Mouse (Mus musculus): ENCODE data around the gene Taf11. TPM values are rescaled to one million over a fixed set of nuclear protein-coding genes. Genes with fewer than 3 reads are reported as not detected.

Taf11 gene
- polyA plus RNA-seq (2015; fragmentation: Nextera tagmentation; extraction: Ambion mirVana): 59.0 and 60.9 TPM in 2 replicates

DNA sequence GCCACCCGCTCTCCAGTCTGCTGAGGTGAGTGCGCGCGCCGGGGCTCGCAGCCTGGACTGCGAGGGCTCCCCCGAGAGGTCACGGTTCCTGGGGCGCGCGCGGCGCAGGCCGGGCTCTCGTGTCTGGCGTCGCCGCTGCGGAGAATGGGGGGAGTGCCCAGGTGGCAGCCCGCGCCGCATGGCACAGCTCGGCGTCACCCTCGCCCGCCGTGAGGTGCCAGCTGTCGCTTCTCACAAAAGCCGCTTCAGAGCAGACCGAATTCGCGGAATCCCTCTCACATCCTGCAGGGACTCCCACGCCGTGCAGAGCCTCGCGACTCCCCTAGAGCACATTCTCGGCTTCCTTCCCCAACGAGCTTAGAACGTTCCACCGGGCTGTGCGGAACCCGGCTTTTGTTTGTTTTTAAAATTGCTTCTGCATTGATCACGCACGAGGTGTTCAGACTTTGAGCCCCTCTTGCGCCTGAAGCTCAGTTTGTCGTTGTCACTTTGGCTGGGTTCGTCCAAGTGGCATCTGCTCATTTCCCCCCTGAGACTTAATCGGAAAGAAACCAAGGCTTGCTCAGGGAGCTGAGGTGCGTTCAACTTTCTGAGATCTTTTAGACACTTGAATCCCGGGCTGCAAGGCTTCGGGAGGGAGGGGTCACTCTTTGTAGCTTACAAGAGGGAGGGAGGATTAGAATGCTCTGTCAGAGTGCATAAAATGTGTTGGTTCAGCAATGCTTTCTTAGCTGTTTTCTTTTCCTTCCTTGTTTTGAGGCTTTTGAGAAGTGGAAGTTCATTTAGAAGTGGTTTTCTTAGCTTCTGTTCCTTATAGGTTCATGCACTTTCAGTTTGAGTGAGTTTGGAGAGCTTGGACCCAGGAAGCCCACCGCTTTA is at the start of gene Taf11:
Gene Taf11 (minus strand): TSS at position 223 of the 879 bp plus-strand sequence.
- 2% methylated on average over 53 of the region's 53 CpGs for WGBS
- H3K27ac ChIP-seq: peak within 1 kb of the TSS; percentile 93
- 0 out of 2 replicates have a peak, but pooled peaks have one; percentile 11 for ATAC-seq (ENCODE audit: insufficient number of reproducible peaks, low FRiP score, low TSS enrichment, low read depth)

DNA sequence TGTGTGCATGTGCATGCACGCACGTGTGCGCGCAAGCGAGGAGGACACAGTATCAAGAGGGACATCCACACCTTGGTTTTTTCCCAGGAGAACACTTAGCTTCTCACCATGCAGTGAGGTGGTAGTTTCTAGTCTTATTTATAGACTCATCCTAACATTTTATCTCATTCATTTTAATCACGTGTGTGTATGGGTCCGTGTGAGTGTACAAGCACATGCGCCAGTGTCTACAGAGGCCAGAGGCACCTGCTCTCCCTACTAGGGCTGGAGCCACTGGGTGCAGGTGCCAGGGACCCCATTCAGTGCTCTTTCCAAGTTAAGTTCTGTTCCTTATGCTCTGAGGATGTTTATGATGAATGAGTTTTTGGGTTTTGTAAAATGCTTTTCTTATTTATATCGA is 48.0 kb upstream of the Taf11 start:
- no peaks in the 10 kb centered on the region for H3K36me3 ChIP-seq
- no peaks in the 10 kb centered on the region for H3K9me3 ChIP-seq
- H3K4me3 ChIP-seq: no peak overlapping the region
- H3K27me3 ChIP-seq: no peaks in the 10 kb centered on the region
- H3K9ac ChIP-seq: no peak overlapping the region
- no peak overlapping the region for H3K27ac ChIP-seq
- peaks cover 24% of the 10 kb centered on the region for H3K4me1 ChIP-seq
- ATAC-seq (ENCODE audit: insufficient number of reproducible peaks, low FRiP score, low TSS enrichment, low read depth): no peak
- WGBS: 91% methylated on average over 9 of the region's 9 CpGs
- no peak overlapping the region for H3K4me2 ChIP-seq

More for the DNA sequence above, at the start of gene Taf11:
- Histone ChIP-seq H3K4me1 (peaks cover 28% of the 10 kb centered on the region), H3K36me3 (peaks cover 12% of the 10 kb centered on the region; the same call in 1 of the 2 replicates), H3K27me3 (no peaks in the 10 kb centered on the region), H3K4me3 (peak within 1 kb of the TSS; percentile 97), H3K4me2 (peak within 1 kb of the TSS; percentile 81), H3K9ac (peak within 1 kb of the TSS; percentile 85), H3K9me3 (no peaks in the 10 kb centered on the region)

DNA sequence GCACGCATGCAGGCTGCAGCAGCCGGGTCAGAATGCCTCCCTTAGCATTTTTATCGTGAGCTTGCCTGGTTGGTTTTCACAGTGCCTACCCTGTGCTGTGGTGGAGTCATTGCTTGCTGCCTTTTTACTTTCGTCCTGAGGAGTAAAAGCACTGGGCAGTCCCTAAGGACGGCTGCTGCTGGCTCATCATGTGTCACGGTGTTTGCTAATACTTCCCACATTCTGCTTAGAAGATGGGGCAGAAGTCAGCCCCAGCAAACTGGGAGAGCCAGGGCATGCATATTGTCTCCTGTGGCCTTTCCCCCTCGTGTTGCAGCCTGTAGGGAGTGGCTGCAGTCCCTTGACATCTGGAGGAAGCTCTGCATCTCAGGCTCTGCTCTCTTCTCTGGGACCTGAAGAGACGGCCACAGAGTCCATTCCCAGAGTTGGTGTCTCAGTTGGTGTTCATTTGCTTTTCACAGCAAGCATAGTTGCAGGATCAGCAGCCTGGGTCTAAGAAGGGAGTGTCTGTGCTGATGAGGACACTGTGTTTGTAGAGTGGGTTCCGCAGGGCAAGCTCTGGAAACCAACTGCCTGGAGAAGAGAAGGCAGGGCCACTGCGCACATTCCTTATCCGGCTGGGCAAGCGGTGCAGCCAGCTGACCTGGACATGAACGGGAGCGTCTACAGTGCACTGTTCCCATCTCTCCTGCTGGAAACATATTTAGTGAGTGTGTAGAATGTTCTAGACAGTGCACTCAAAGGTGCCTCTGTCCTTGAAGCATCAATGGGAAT is 45.2 kb upstream of the Taf11 start:
- no peak for ATAC-seq (ENCODE audit: insufficient number of reproducible peaks, low FRiP score, low TSS enrichment, low read depth)
- no peak overlapping the region for H3K4me3 ChIP-seq
- WGBS: 54% methylated on average over 14 of the region's 14 CpGs

DNA sequence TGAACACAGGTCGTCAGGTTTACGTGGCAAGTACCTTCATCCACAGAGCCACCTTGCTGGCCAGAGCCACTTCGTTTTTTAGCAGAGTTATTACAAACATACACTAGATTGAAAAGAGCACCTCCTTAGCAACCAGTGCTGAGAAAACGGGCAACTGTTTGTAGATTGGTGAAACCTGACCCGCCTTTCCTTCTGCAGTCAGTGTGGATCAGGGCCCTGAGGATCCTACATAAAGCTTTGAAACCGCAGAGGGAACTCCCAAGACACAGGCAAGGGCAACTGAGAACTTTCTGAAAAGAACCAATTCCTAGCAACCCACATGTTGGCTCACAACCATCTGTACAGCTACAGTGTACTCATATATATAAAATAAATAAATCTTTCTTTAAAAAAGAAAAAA is 43.5 kb upstream of the Taf11 start:
- no peak overlapping the region for H3K27ac ChIP-seq
- 44% methylated on average over 6 of the region's 6 CpGs for WGBS

More for the DNA sequence above, 45.2 kb upstream of the Taf11 start:
- H3K9ac ChIP-seq: no peak overlapping the region
- H3K27ac ChIP-seq: no peak overlapping the region
- no peak overlapping the region for H3K4me2 ChIP-seq
- H3K9me3 ChIP-seq: no peaks in the 10 kb centered on the region
- peaks cover 8% of the 10 kb centered on the region for H3K4me1 ChIP-seq
- no peaks in the 10 kb centered on the region for H3K36me3 ChIP-seq
- H3K27me3 ChIP-seq: no peaks in the 10 kb centered on the region

DNA sequence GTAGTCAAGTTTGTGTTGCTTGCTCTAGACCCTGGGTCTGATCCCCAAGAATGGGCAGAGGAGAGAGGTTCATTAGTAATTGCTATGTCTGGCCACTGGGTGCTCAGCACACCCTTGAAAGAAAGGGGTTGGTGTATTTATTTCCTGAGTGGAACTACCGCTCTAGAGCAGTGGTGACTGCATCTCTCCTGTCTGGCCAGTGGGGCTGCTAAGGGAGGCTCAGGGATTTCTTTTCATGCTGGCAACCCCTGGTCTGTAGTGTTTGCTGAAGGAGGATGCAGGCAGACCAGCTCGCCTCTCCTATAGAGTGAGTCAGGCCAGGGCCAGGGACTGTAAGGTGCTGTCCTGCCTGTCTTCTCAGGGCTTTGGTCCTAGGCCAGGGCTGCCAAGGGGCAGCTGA is 37.5 kb upstream of the Taf11 start:
- H3K4me3 ChIP-seq: no peak overlapping the region
- ATAC-seq (ENCODE audit: insufficient number of reproducible peaks, low FRiP score, low TSS enrichment, low read depth): no peak; the same call in 1 of the 2 replicates
- peak overlapping the region; percentile 90; the same call in 1 of the 2 replicates for H3K27ac ChIP-seq
- H3K27me3 ChIP-seq: no peaks in the 10 kb centered on the region
- no peaks in the 10 kb centered on the region for H3K9me3 ChIP-seq
- WGBS: 62% methylated on average over 2 of the region's 2 CpGs
- no peak overlapping the region for H3K4me2 ChIP-seq
- H3K4me1 ChIP-seq: peaks cover 28% of the 10 kb centered on the region
- H3K36me3 ChIP-seq: no peaks in the 10 kb centered on the region
- H3K9ac ChIP-seq: no peak overlapping the region

More for the DNA sequence above, 43.5 kb upstream of the Taf11 start:
- peaks cover 8% of the 10 kb centered on the region; the same call in 1 of the 2 replicates for H3K4me1 ChIP-seq
- no peak overlapping the region for H3K4me3 ChIP-seq
- ATAC-seq (ENCODE audit: insufficient number of reproducible peaks, low FRiP score, low TSS enrichment, low read depth): no peak
- no peaks in the 10 kb centered on the region for H3K36me3 ChIP-seq
- no peaks in the 10 kb centered on the region for H3K9me3 ChIP-seq
- no peak overlapping the region for H3K4me2 ChIP-seq
- no peaks in the 10 kb centered on the region for H3K27me3 ChIP-seq
- no peak overlapping the region for H3K9ac ChIP-seq

DNA sequence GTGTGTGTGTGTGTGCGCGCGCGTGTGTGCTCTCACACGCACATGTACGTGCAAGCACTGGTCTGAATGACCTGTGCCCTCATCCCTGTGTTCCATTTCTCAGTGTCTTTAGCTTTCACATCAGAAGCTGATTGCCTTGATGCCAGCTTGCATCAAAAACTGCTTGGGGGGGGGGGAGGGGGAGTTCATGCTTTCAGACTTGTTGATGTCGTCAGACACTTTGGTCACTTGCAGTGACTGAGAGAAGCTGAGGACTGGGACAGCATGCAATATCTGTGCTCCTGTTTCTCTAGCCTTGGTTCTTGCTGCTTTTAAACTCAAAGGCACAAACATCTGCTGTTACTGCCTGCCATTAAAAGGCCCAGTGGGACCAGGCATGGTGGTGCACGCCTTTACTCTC is 36.7 kb upstream of the Taf11 start:
- H3K36me3 ChIP-seq: no peaks in the 10 kb centered on the region
- H3K9me3 ChIP-seq: no peaks in the 10 kb centered on the region
- H3K27me3 ChIP-seq: no peaks in the 10 kb centered on the region
- H3K27ac ChIP-seq: peak overlapping the region; percentile 90
- H3K4me3 ChIP-seq: no peak overlapping the region
- no peak for ATAC-seq (ENCODE audit: insufficient number of reproducible peaks, low FRiP score, low TSS enrichment, low read depth)
- no peak overlapping the region for H3K9ac ChIP-seq
- H3K4me1 ChIP-seq: peaks cover 34% of the 10 kb centered on the region
- 75% methylated on average over 8 of the region's 8 CpGs for WGBS
- no peak overlapping the region for H3K4me2 ChIP-seq

DNA sequence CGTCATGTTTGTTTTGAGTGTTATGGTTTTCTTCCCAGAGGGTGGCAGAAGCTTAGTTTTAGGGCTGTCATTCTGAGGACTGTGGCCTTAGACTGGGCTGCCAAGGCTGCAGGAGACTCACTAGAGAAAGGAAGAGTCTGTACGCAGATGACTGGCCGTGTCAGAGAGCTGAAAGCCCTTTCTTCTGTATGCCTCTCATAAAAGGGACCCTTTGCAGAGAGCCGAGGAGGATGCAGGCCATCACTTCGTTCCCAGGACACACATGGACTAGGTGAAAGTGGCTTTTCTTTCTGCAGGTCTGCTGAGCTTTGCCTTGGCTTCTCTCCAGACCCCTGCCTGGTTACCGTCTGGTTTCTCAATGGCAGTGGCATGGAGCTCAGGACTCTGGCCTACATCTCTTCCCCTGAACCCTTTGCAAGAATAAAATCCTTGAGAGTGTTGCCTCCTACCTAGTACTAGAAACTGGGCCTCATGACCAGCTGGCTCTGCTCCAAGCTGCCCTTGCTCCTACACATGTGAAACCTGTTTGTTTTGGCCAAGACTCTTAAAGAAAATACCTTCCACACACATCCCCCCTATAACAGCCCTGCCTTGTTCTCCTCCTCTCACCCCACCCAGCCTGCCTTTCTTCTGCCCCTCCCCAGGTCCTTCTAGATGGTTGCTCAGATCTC is 36.0 kb upstream of the Taf11 start:
- H3K27ac ChIP-seq: peak overlapping the region; percentile 90
- no peak overlapping the region for H3K4me2 ChIP-seq
- no peaks in the 10 kb centered on the region for H3K36me3 ChIP-seq
- no peaks in the 10 kb centered on the region for H3K9me3 ChIP-seq
- H3K27me3 ChIP-seq: no peaks in the 10 kb centered on the region
- no peak overlapping the region for H3K4me3 ChIP-seq
- 27% methylated on average over 6 of the region's 6 CpGs for WGBS
- H3K4me1 ChIP-seq: peaks cover 41% of the 10 kb centered on the region
- no peak overlapping the region for H3K9ac ChIP-seq
- peak; percentile 75 for ATAC-seq (ENCODE audit: insufficient number of reproducible peaks, low FRiP score, low TSS enrichment, low read depth)

DNA sequence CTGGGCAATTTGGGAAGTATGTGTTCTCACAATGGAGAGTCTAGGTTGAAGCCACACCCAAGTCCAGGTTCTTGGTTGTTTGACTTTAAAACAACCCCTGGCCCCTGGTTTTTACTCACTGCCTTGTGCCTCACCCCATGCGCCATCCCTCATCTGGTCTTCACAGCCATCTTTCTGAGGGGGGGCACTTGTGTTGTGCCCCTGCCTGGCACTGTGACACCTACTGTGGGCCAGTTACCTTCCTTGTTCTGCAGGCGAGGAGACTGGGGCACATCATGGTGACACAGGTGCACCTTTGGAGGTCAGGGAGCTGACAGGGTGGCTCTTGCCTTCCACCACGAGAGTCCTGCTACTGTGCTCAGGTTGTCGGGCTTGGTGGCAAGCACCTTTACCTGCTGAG is 32.5 kb upstream of the Taf11 start:
- H3K4me2 ChIP-seq: no peak overlapping the region
- no peak overlapping the region for H3K4me3 ChIP-seq
- no peaks in the 10 kb centered on the region for H3K36me3 ChIP-seq
- H3K27me3 ChIP-seq: no peaks in the 10 kb centered on the region
- ATAC-seq (ENCODE audit: insufficient number of reproducible peaks, low FRiP score, low TSS enrichment, low read depth): no peak
- H3K27ac ChIP-seq: 0 out of 2 replicates have a peak overlapping the region, but pooled peaks have one; percentile 27
- 79% methylated on average over 4 of the region's 4 CpGs for WGBS
- H3K9me3 ChIP-seq: no peaks in the 10 kb centered on the region
- H3K4me1 ChIP-seq: peaks cover 69% of the 10 kb centered on the region
- no peak overlapping the region for H3K9ac ChIP-seq

DNA sequence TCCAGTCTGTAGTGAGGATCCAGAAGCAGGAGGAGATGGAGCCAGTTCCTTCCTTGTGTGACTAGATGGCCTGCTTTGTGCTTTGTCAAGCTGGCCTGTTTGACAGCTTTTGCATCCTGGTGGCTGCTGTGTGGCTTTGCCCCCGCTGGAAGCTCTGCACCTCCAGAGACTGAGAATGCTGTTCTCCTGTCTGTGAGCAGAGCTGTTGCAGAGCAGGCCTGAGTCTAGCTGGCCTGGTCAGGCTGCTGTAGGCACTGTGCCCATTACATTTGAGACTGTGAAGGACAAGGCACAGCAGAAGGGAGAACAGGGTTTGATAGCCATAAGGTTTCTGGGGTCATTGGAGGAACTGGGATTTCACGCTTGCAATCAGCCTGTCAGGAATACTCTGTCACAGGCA is 32.1 kb upstream of the Taf11 start:
- WGBS: 67% methylated on average over 2 of the region's 2 CpGs
- ATAC-seq (ENCODE audit: insufficient number of reproducible peaks, low FRiP score, low TSS enrichment, low read depth): no peak
- Histone ChIP-seq H3K27ac (0 out of 2 replicates have a peak overlapping the region, but pooled peaks have one; percentile 27), H3K4me1 (peaks cover 69% of the 10 kb centered on the region), H3K4me3 (no peak overlapping the region), H3K9ac (no peak overlapping the region), H3K4me2 (no peak overlapping the region), H3K36me3 (no peaks in the 10 kb centered on the region), H3K9me3 (no peaks in the 10 kb centered on the region), H3K27me3 (no peaks in the 10 kb centered on the region)

DNA sequence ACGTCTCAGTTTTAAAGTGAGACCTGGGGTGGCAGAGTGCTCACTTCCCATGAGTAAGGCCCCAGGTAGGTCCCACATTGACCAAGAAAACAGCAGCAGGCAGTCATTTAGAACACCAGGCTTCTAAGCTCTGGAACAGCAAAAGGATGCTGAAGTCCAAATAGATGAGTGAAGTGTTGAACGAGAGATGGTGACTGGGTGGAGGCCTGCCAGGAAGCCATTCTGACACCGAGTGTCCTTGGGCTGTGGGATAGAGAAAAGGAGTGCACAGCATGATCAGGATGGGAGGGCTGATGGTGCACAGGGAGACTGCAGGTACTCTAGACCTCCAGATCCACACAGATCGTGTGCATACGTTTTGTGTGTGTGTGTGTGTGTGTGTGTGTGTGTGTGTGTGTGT is 31.5 kb upstream of the Taf11 start:
- peak overlapping the region; percentile 54; the same call in 1 of the 2 replicates for H3K27ac ChIP-seq

DNA sequence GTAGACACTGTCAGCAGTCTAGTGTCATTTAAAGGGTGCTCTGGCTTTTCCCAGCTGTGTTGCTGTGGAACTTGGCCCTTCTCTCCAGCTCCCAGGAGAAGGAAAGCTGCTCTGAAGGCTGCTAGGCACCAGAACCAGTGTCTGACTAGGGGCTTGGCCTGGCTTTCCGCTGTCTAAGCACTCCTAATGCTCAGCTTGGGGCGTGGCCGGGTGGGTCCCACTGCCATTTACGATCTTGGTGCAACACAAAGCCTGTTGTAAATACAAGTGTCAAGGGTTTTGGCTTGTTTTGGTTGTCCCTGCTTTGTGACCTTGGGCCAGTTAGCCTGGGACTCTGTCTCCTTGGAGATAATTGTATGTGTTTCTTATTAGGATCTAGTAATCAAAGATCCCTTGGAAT is 30.7 kb upstream of the Taf11 start:
- Histone ChIP-seq H3K9me3 (no peaks in the 10 kb centered on the region), H3K27me3 (no peaks in the 10 kb centered on the region), H3K4me2 (no peak overlapping the region), H3K9ac (no peak overlapping the region), H3K4me3 (no peak overlapping the region), H3K36me3 (no peaks in the 10 kb centered on the region), H3K27ac (peak overlapping the region; percentile 54), H3K4me1 (peaks cover 59% of the 10 kb centered on the region)
- 32% methylated on average over 4 of the region's 4 CpGs for WGBS
- ATAC-seq (ENCODE audit: insufficient number of reproducible peaks, low FRiP score, low TSS enrichment, low read depth): no peak

More for the DNA sequence above, 31.5 kb upstream of the Taf11 start:
- Histone ChIP-seq H3K9ac (no peak overlapping the region), H3K4me3 (no peak overlapping the region), H3K9me3 (no peaks in the 10 kb centered on the region), H3K4me1 (peaks cover 67% of the 10 kb centered on the region), H3K36me3 (no peaks in the 10 kb centered on the region), H3K27me3 (no peaks in the 10 kb centered on the region), H3K4me2 (no peak overlapping the region)
- WGBS: 65% methylated on average over 5 of the region's 5 CpGs
- ATAC-seq (ENCODE audit: insufficient number of reproducible peaks, low FRiP score, low TSS enrichment, low read depth): no peak
